Mouse (Mus musculus) adrenal gland, adult 10 weeks (tissue): ENCODE results near the gene Zfp426. TPM values are rescaled to one million over a fixed set of nuclear protein-coding genes. Genes with fewer than 3 reads are reported as not detected.

Source experiments
- polyA plus RNA-seq: library from polyadenylated mRNA; stranded (reverse); fragments of 350-450 nt; fragmentation: Illumina TruSeq; extraction: RNeasy Lipid Tissue Mini Kit (QIAGEN cat#74804); gene quantifications from one replicate; pipeline ENCODE4 v1.2.3, GENCODE M21; 2014; ENCODE audit warnings: low read depth, low replicate concordance

Gene Zfp426
- 81.1 TPM for polyA plus RNA-seq

GRCm38 (mm10) chr9:20492527-20493233 is at the start of gene Zfp426:
Gene Zfp426, minus strand, starts transcription at chr9:20492746.

GRCm38 (mm10) chr9:20521306-20521957 is 28.9 kb upstream of the Zfp426 start, which contains the start of gene Zfp266:
Gene Zfp266, minus strand, starts transcription at chr9:20521417.

GRCm38 (mm10) chr9:20459377-20460317 is 32.9 kb downstream of the Zfp426 start, which contains the start of gene Zfp26:
Gene Zfp26, minus strand, starts transcription at chr9:20460162.

Other genes starting within 250 kb of the Zfp426 start
- not detected for gene Olfr39, start 210.4 kb downstream of the Zfp426 start, polyA plus RNA-seq
- not detected for gene Olfr873, start 194.2 kb downstream of the Zfp426 start, polyA plus RNA-seq
- gene Olfr18, start 156.7 kb downstream of the Zfp426 start, polyA plus RNA-seq = not detected
- gene Zfp560, start 107.6 kb downstream of the Zfp426 start, polyA plus RNA-seq = 22.3 TPM
- 30.8 TPM for gene Zfp26, start 32.6 kb downstream of the Zfp426 start, polyA plus RNA-seq
- gene Zfp266, start 28.7 kb upstream of the Zfp426 start, polyA plus RNA-seq = 62.3 TPM
- 19.2 TPM for gene Zfp846, start 88.5 kb upstream of the Zfp426 start, polyA plus RNA-seq
- 66.1 TPM for gene Ubl5, start 150.1 kb upstream of the Zfp426 start, polyA plus RNA-seq
- 3.3 TPM for gene Fbxl12, start 152.0 kb upstream of the Zfp426 start, polyA plus RNA-seq
- gene Pin1, start 159.3 kb upstream of the Zfp426 start, polyA plus RNA-seq = 1.8 TPM